Mouse (Mus musculus): ENCODE results near the gene Gstp2. TPM values are rescaled to one million over a fixed set of nuclear protein-coding genes. Genes with fewer than 3 reads are reported as not detected.

Gene Gstp2
- total and polyA plus RNA-seq, 2 experiments: 7.9 to 9.2 TPM

DNA sequence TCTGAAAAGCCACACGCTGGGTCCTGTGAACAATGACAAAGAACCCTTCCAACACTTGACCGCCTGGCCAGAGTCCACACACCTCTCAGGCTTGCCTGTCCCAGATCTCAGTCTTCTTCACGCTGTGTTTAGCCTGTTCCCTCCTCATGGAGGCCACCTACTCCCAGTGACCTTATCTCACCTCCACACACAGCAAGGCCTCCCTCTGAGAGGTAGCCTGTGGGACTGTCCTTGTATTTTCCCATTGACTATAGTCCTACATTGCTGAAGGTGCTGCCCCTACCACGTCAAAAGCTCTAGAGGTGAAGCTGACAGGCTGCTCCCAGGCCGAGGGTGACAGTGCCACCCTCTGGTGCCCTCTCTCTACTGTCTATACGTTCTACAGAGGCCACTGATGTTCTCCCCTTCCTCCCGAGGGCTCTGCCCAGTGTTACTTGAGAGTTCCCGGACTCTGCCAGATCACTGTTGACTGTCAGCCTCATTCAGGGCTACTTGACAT is 34.7 kb upstream of the Gstp2 start:
- H3K27me3 ChIP-seq (ENCODE audit: control insufficient read depth, insufficient read depth, low read length): no peaks in the 10 kb centered on the region
- peak; percentile 56 for DNase-seq (ENCODE audit: extremely low read depth, low read depth, low spot score)
- no peak overlapping the region; the same call in 1 of the 2 replicates for H3K27ac ChIP-seq (replicated peaks; ENCODE audit: insufficient read depth, low read depth, low read length)
- H3K4me1 ChIP-seq (ENCODE audit: control insufficient read depth, insufficient read depth, low read length): peaks cover 19% of the 10 kb centered on the region; the same call in 1 of the 2 replicates
- no peak overlapping the region for H3K4me3 ChIP-seq (ENCODE audit: insufficient read depth, low read depth, low read length)
- TF ChIP-seq POLR2A (IDR thresholded peaks at IDR 0.05; ENCODE audit: extremely low read depth, insufficient read depth, low read length) (no peak), CTCF (IDR thresholded peaks at IDR 0.05; ENCODE audit: low read depth, low read length) (peak; percentile 79)
- 0 out of 2 replicates have a peak overlapping the region, but pooled peaks have one; percentile 36 for H3K9ac ChIP-seq (ENCODE audit: low read depth, low read length)
- WGBS: 23% methylated on average over 8 of the region's 8 CpGs
- H3K36me3 ChIP-seq (ENCODE audit: control insufficient read depth, insufficient read depth, low read length): no peaks in the 10 kb centered on the region
- H3K79me2 ChIP-seq (ENCODE audit: control insufficient read depth, insufficient read depth, low read length): no peaks in the 10 kb centered on the region

DNA sequence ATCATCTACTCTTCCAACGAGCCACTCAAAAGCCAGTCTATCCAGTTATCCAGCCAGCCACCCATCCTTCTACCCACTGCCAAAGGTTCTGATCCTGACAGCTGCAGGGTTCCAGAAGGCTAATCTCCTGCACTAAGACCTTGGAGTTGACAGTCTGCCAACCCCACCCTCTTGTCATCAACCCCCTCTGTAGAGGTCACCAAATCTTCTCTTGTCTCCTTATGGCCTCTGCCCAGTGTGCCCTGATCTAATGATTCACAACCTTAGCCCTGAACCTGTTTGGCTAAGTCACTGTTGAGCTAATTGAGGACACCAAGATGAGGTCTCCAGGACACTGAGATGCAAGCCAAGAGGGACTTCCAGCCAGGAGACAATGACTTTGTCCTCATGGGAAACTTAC is 33.8 kb upstream of the Gstp2 start:
- no peak for TF ChIP-seq CTCF (IDR thresholded peaks at IDR 0.05; ENCODE audit: low read depth, low read length)
- no peak for TF ChIP-seq POLR2A (IDR thresholded peaks at IDR 0.05; ENCODE audit: extremely low read depth, insufficient read depth, low read length)
- H3K4me3 ChIP-seq (ENCODE audit: insufficient read depth, low read depth, low read length): no peak overlapping the region
- no peaks in the 10 kb centered on the region for H3K27me3 ChIP-seq (ENCODE audit: control insufficient read depth, insufficient read depth, low read length)
- peaks cover 17% of the 10 kb centered on the region; the same call in 1 of the 2 replicates for H3K4me1 ChIP-seq (ENCODE audit: control insufficient read depth, insufficient read depth, low read length)
- no peaks in the 10 kb centered on the region for H3K79me2 ChIP-seq (ENCODE audit: control insufficient read depth, insufficient read depth, low read length)
- WGBS: 91% methylated on average over 1 of the region's 1 CpGs
- no peak for DNase-seq (ENCODE audit: extremely low read depth, low read depth, low spot score)
- no peak overlapping the region for H3K9ac ChIP-seq (ENCODE audit: low read depth, low read length)
- H3K27ac ChIP-seq (replicated peaks; ENCODE audit: insufficient read depth, low read depth, low read length): no peak overlapping the region
- no peaks in the 10 kb centered on the region for H3K36me3 ChIP-seq (ENCODE audit: control insufficient read depth, insufficient read depth, low read length)

- Histone ChIP-seq H3K4me1 (ENCODE audit: control insufficient read depth, insufficient read depth, low read length) (peaks cover 25% of the 10 kb centered on the region), H3K27ac (replicated peaks; ENCODE audit: insufficient read depth, low read depth, low read length) (no peak overlapping the region), H3K27me3 (ENCODE audit: control insufficient read depth, insufficient read depth, low read length) (no peaks in the 10 kb centered on the region), H3K79me2 (ENCODE audit: control insufficient read depth, insufficient read depth, low read length) (no peaks in the 10 kb centered on the region), H3K9ac (ENCODE audit: low read depth, low read length) (no peak overlapping the region), H3K36me3 (ENCODE audit: control insufficient read depth, insufficient read depth, low read length) (no peaks in the 10 kb centered on the region), H3K4me3 (ENCODE audit: insufficient read depth, low read depth, low read length) (no peak overlapping the region)
- no peak for TF ChIP-seq POLR2A (IDR thresholded peaks at IDR 0.05; ENCODE audit: extremely low read depth, insufficient read depth, low read length)
- TF ChIP-seq CTCF (IDR thresholded peaks at IDR 0.05; ENCODE audit: low read depth, low read length): no peak
- DNase-seq (ENCODE audit: extremely low read depth, low read depth, low spot score): peak; percentile 78
- WGBS: 33% methylated on average over 1 of the region's 1 CpGs
Observed at GRCm38 (mm10) chr19:4075531-4075930, 29.7 kb upstream of the Gstp2 start.

GRCm38 (mm10) chr19:4072706-4073424 is 27.0 kb upstream of the Gstp2 start:
- Histone ChIP-seq H3K4me1 (ENCODE audit: control insufficient read depth, insufficient read depth, low read length) (peaks cover 25% of the 10 kb centered on the region), H3K79me2 (ENCODE audit: control insufficient read depth, insufficient read depth, low read length) (no peaks in the 10 kb centered on the region), H3K36me3 (ENCODE audit: control insufficient read depth, insufficient read depth, low read length) (no peaks in the 10 kb centered on the region), H3K4me3 (ENCODE audit: insufficient read depth, low read depth, low read length) (no peak overlapping the region), H3K9ac (ENCODE audit: low read depth, low read length) (peak overlapping the region; percentile 24; the same call in 1 of the 2 replicates), H3K27ac (replicated peaks; ENCODE audit: insufficient read depth, low read depth, low read length) (peak overlapping the region; percentile 78), H3K27me3 (ENCODE audit: control insufficient read depth, insufficient read depth, low read length) (no peaks in the 10 kb centered on the region)
- TF ChIP-seq POLR2A (IDR thresholded peaks at IDR 0.05; ENCODE audit: extremely low read depth, insufficient read depth, low read length): no peak
- TF ChIP-seq CTCF (IDR thresholded peaks at IDR 0.05; ENCODE audit: low read depth, low read length): no peak
- peak; percentile 47 for DNase-seq (ENCODE audit: extremely low read depth, low read depth, low spot score)
- 54% methylated on average over 6 of the region's 6 CpGs for WGBS

DNA sequence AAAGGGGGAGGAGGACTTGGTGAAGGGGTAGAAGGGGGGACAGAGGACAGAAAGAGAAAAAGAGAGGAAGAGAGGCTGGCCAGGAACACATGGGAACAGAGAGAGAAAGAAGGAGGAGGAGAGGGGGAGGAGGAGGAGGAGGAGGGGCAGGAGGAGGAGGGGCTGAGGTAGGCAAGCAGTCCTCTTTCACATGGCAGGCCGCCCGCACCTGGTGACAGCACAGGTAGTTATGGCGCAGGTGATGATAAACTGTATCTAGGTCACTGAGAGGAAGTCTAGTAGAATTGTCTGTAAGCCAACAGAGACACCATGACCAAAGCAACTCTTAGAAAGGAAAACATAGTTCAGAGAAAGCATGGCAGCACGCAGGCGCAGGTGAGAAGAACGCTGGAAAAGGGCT is 25.6 kb upstream of the Gstp2 start:
- H3K9ac ChIP-seq (ENCODE audit: low read depth, low read length): peak overlapping the region; percentile 61; the same call in 1 of the 2 replicates
- no peaks in the 10 kb centered on the region for H3K27me3 ChIP-seq (ENCODE audit: control insufficient read depth, insufficient read depth, low read length)
- H3K79me2 ChIP-seq (ENCODE audit: control insufficient read depth, insufficient read depth, low read length): no peaks in the 10 kb centered on the region
- peak overlapping the region; percentile 88 for H3K27ac ChIP-seq (replicated peaks; ENCODE audit: insufficient read depth, low read depth, low read length)
- DNase-seq (ENCODE audit: extremely low read depth, low read depth, low spot score): peak; percentile 69
- 57% methylated on average over 6 of the region's 6 CpGs for WGBS
- no peak for TF ChIP-seq CTCF (IDR thresholded peaks at IDR 0.05; ENCODE audit: low read depth, low read length)
- TF ChIP-seq POLR2A (IDR thresholded peaks at IDR 0.05; ENCODE audit: extremely low read depth, insufficient read depth, low read length): no peak
- H3K4me3 ChIP-seq (ENCODE audit: insufficient read depth, low read depth, low read length): no peak overlapping the region
- H3K36me3 ChIP-seq (ENCODE audit: control insufficient read depth, insufficient read depth, low read length): no peaks in the 10 kb centered on the region
- peaks cover 34% of the 10 kb centered on the region for H3K4me1 ChIP-seq (ENCODE audit: control insufficient read depth, insufficient read depth, low read length)

DNA sequence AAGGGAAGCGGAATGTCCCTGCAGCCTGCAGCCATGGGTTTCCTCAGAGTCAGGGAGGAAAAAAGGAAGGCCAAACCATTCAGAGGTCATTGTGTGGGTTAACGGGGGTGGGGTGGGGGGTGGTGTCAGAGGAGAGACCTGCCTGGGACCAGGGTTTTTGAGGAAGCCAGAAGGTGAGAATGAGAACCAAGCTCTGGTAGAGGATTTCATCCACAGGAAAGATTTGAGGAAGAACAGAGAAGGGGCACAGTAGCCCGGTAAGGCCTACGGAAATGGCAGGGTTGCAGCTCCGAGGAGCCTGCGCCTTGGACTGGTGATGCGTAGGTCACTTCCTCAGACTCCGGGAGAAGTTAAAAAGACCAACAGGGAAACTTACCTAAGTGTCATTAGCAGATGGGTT is 24.9 kb upstream of the Gstp2 start:
- 38% methylated on average over 8 of the region's 8 CpGs for WGBS

More for the DNA sequence above, 24.9 kb upstream of the Gstp2 start:
- no peaks in the 10 kb centered on the region for H3K79me2 ChIP-seq (ENCODE audit: control insufficient read depth, insufficient read depth, low read length)
- peak; percentile 45 for DNase-seq (ENCODE audit: extremely low read depth, low read depth, low spot score)
- H3K36me3 ChIP-seq (ENCODE audit: control insufficient read depth, insufficient read depth, low read length): no peaks in the 10 kb centered on the region
- H3K27me3 ChIP-seq (ENCODE audit: control insufficient read depth, insufficient read depth, low read length): no peaks in the 10 kb centered on the region
- TF ChIP-seq POLR2A (IDR thresholded peaks at IDR 0.05; ENCODE audit: extremely low read depth, insufficient read depth, low read length): no peak
- no peak for TF ChIP-seq CTCF (IDR thresholded peaks at IDR 0.05; ENCODE audit: low read depth, low read length)
- H3K9ac ChIP-seq (ENCODE audit: low read depth, low read length): peak overlapping the region; percentile 61
- peaks cover 33% of the 10 kb centered on the region for H3K4me1 ChIP-seq (ENCODE audit: control insufficient read depth, insufficient read depth, low read length)
- H3K27ac ChIP-seq (replicated peaks; ENCODE audit: insufficient read depth, low read depth, low read length): peak overlapping the region; percentile 88
- peak overlapping the region; percentile 8; the same call in 1 of the 2 replicates for H3K4me3 ChIP-seq (ENCODE audit: insufficient read depth, low read depth, low read length)

All from liver, adult 2 months (tissue).